Mouse (Mus musculus) liver, embryonic 12.5 days (tissue): ENCODE measurements at regions not wholly inside any gene's neighbourhood (a gene's known extent, or its start where the extent isn't known, plus 50 kb on each side); places are given as distances from the start of the nearest gene placed in this dataset.
"Not testable (repeated sequence)": the region's sequence is repeated elsewhere in the genome, so short reads cannot be mapped to it uniquely, and the experiment has no call there.

Experiments
- ATAC-seq: fragments of 200-750 bp; cut with Nextera tagmentation; 2 replicates; pipeline ENCODE4 v1.8.0; 2017; ENCODE audit warnings: moderate number of reproducible peaks, mild to moderate bottlenecking, moderate library complexity
- H3K27ac ChIP-seq: fragments of 300-500 bp; sonication (generic); 2 replicates; pipeline ENCODE4 v1.5.1; 2016; ENCODE audit warnings: mild to moderate bottlenecking
- H3K27me3 ChIP-seq: fragments of 300-500 bp; sonication (generic); replicated peaks from 2 replicates; pipeline ENCODE4 v1.6.1; 2016; ENCODE audit warnings: mild to moderate bottlenecking, moderate library complexity
- H3K36me3 ChIP-seq: fragments of 300-500 bp; sonication (generic); 2 replicates; pipeline ENCODE4 v1.6.1; 2016; ENCODE audit warnings: mild to moderate bottlenecking, moderate library complexity
- H3K4me1 ChIP-seq: fragments of 300-500 bp; sonication (generic); 2 replicates; pipeline ENCODE4 v1.6.1; 2016
- H3K4me2 ChIP-seq: fragments of 300-500 bp; sonication (generic); 2 replicates; pipeline ENCODE4 v1.6.1; 2016; ENCODE audit warnings: mild to moderate bottlenecking, moderate library complexity
- H3K4me3 ChIP-seq: fragments of 300-500 bp; sonication (generic); 2 replicates; pipeline ENCODE4 v1.5.1; 2016; ENCODE audit warnings: mild to moderate bottlenecking, moderate library complexity
- H3K9ac ChIP-seq: fragments of 300-500 bp; sonication (generic); 2 replicates; pipeline ENCODE4 v1.6.1; 2016; ENCODE audit warnings: mild to moderate bottlenecking, moderate library complexity
- H3K9me3 ChIP-seq: fragments of 300-500 bp; sonication (generic); replicated peaks from 2 replicates; pipeline ENCODE4 v1.6.1; 2016; ENCODE audit warnings: mild to moderate bottlenecking, moderate library complexity
- WGBS: fragments of 180-500 bp; shearing (Covaris S2); methylation state at CpG from one replicate; pipeline ENCODE4 v1.1.7; 2016; ENCODE audit not compliant: insufficient replicate concordance; 5-methylcytosine and 5-hydroxymethylcytosine counted together

- H3K9me3 ChIP-seq, H3K36me3 ChIP-seq, H3K9ac ChIP-seq, H3K27ac ChIP-seq, H3K27me3 ChIP-seq, H3K4me1 ChIP-seq, H3K4me2 ChIP-seq, ATAC-seq, H3K4me3 ChIP-seq: not testable (repeated sequence)
- 41% methylated on average over 1 of the region's 1 CpGs for WGBS
Measured at GRCm38 (mm10) chr3:39876046-39876445, 655.0 kb upstream of the Intu start.

- ATAC-seq: no peak
- Histone ChIP-seq H3K27me3 (no peaks in the 10 kb centered on the region), H3K36me3 (no peaks in the 10 kb centered on the region), H3K4me2 (no peak overlapping the region), H3K27ac (no peak overlapping the region), H3K9me3 (no peaks in the 10 kb centered on the region), H3K9ac (no peak overlapping the region), H3K4me1 (no peaks in the 10 kb centered on the region), H3K4me3 (no peak overlapping the region)
- 70% methylated on average over 4 of the region's 4 CpGs for WGBS
Measured at GRCm38 (mm10) chr3:39884370-39884769, 646.7 kb upstream of the Intu start.

- no peak overlapping the region for H3K4me3 ChIP-seq
- 63% methylated on average over 5 of the region's 5 CpGs for WGBS
- no peak for ATAC-seq
Measured at GRCm38 (mm10) chr3:39888376-39888775, 642.7 kb upstream of the Intu start.

DNA sequence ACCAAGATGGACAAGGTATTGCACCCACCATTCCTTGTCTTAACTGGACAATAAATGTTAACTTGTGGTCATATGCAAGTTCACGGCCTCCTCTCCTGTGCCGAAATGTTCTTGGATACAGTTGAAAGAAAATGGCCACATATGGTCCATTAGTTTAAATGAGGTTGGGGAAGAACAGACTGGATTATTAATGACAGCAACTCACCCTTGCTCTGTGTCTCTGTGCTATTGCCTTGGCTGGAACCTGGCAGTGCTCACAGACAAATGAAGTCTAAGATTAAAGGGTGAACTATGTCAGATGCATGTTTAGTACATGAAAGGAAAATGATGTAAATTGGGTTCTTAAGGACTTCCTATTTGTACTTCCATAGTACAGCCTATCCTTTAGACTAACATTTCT is 641.9 kb upstream of the Intu start:
- Histone ChIP-seq H3K4me1 (no peaks in the 10 kb centered on the region), H3K4me2 (no peak overlapping the region), H3K9me3 (no peaks in the 10 kb centered on the region), H3K27ac (no peak overlapping the region), H3K9ac (no peak overlapping the region), H3K36me3 (no peaks in the 10 kb centered on the region), H3K4me3 (no peak overlapping the region), H3K27me3 (no peaks in the 10 kb centered on the region)
- 84% methylated on average over 2 of the region's 2 CpGs for WGBS
- ATAC-seq: no peak

More at GRCm38 (mm10) chr3:39888376-39888775, 642.7 kb upstream of the Intu start:
- no peak overlapping the region for H3K27ac ChIP-seq
- no peaks in the 10 kb centered on the region for H3K9me3 ChIP-seq
- no peak overlapping the region for H3K4me2 ChIP-seq
- H3K27me3 ChIP-seq: no peaks in the 10 kb centered on the region
- no peak overlapping the region for H3K9ac ChIP-seq
- H3K4me1 ChIP-seq: no peaks in the 10 kb centered on the region
- no peaks in the 10 kb centered on the region for H3K36me3 ChIP-seq

- H3K27me3 ChIP-seq: no peaks in the 10 kb centered on the region
- H3K27ac ChIP-seq: no peak overlapping the region
- no peak for ATAC-seq
- H3K4me3 ChIP-seq: no peak overlapping the region
- no peak overlapping the region for H3K9ac ChIP-seq
- no peak overlapping the region for H3K4me2 ChIP-seq
- H3K9me3 ChIP-seq: no peaks in the 10 kb centered on the region
- WGBS: 28% methylated on average over 5 of the region's 5 CpGs
- H3K4me1 ChIP-seq: no peaks in the 10 kb centered on the region
- H3K36me3 ChIP-seq: no peaks in the 10 kb centered on the region
Measured at GRCm38 (mm10) chr3:39898961-39899360, 632.1 kb upstream of the Intu start.

DNA sequence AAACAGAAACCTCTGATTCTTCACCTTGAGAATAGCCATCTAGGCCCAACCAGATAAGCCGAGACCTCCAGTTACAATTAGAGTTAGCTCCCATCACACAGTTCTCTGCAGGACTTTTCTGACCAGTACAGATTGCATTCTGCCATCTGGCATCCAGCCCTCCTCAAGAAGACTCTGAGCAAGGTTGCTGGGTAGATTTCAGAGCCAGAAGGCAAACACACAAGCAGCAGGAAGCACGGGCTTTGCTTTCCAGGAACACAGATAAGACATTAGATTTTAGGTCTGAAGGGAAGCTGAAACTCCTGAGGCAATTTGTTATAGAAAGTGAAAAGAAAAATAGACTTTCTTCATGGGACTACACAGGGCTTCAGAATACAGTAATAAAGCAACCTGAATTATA is 630.9 kb upstream of the Intu start:
- Histone ChIP-seq H3K4me1 (no peaks in the 10 kb centered on the region), H3K9me3 (no peaks in the 10 kb centered on the region), H3K9ac (no peak overlapping the region), H3K27ac (no peak overlapping the region), H3K4me3 (no peak overlapping the region), H3K27me3 (no peaks in the 10 kb centered on the region), H3K4me2 (no peak overlapping the region), H3K36me3 (no peaks in the 10 kb centered on the region)
- no peak for ATAC-seq
- WGBS: 52% methylated on average over 2 of the region's 2 CpGs

- no peak overlapping the region for H3K4me3 ChIP-seq
- 64% methylated on average over 3 of the region's 3 CpGs for WGBS
- H3K36me3 ChIP-seq: no peaks in the 10 kb centered on the region
- H3K9me3 ChIP-seq: no peaks in the 10 kb centered on the region
- no peak for ATAC-seq
- H3K4me2 ChIP-seq: no peak overlapping the region
- H3K9ac ChIP-seq: no peak overlapping the region
- H3K27ac ChIP-seq: no peak overlapping the region
- H3K27me3 ChIP-seq: no peaks in the 10 kb centered on the region
- no peaks in the 10 kb centered on the region for H3K4me1 ChIP-seq
Measured at GRCm38 (mm10) chr3:39904377-39904776, 626.7 kb upstream of the Intu start.

DNA sequence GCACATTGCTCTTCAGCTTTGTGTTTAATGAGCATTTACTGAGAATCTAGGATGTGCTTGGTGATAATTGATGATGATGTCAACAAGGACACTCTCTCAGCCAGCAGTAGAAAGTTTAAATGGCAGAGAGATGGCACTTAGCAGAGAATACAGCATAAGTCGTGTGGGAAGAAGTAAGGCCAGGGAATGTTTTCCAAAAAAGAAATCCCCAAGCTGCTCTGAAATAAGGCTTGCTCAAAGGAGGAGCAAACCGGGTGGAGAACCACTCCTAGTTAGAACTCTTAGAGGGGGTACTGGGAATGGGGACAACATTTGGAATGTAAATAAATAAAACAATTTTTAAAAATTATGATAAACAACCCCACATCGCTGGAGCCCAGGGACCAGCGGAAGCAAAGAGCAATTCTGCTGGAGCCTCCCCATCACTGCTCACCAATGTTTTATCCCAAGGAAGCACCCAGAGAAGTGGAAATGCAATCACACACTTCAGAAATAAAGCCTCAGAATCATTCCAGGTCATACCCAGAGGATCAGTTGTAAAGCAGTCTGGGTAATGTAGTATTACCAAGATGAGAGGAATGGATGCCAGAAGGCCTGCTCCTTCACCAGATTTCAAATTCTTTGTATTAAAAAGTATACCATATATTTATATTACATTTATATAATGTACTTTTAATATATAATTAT is 622.3 kb upstream of the Intu start:
- no peak overlapping the region for H3K27ac ChIP-seq
- no peaks in the 10 kb centered on the region for H3K27me3 ChIP-seq
- no peak overlapping the region for H3K9ac ChIP-seq
- no peaks in the 10 kb centered on the region for H3K36me3 ChIP-seq
- WGBS: 70% methylated on average over 4 of the region's 4 CpGs
- H3K4me1 ChIP-seq: no peaks in the 10 kb centered on the region
- H3K4me2 ChIP-seq: no peak overlapping the region
- H3K9me3 ChIP-seq: no peaks in the 10 kb centered on the region
- ATAC-seq: no peak
- H3K4me3 ChIP-seq: no peak overlapping the region

DNA sequence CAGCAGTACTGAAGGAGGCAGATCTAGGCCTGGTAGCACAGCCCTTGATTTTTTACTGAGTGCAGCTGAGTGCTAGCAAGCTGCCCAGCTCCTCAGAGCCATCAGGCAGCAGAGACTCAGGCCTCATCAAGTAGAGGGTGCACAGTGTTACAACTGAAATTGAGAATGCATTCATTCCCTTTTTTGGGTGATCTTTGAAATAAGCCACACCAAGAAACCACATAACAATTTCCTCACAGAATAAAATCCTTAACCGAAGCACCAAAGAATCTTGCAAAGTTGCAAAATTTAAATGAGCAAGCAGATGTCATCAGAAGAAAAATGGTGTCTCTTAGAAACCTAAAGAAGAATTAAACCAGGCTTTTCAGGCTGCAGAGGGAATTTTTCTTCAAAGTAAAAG is 621.4 kb upstream of the Intu start:
- no peak overlapping the region for H3K4me2 ChIP-seq
- no peak overlapping the region for H3K27ac ChIP-seq
- WGBS: 57% methylated on average over 1 of the region's 1 CpGs
- H3K9me3 ChIP-seq: no peaks in the 10 kb centered on the region
- H3K27me3 ChIP-seq: no peaks in the 10 kb centered on the region
- H3K4me3 ChIP-seq: no peak overlapping the region
- no peak for ATAC-seq
- no peak overlapping the region for H3K9ac ChIP-seq
- no peaks in the 10 kb centered on the region for H3K4me1 ChIP-seq
- H3K36me3 ChIP-seq: no peaks in the 10 kb centered on the region

DNA sequence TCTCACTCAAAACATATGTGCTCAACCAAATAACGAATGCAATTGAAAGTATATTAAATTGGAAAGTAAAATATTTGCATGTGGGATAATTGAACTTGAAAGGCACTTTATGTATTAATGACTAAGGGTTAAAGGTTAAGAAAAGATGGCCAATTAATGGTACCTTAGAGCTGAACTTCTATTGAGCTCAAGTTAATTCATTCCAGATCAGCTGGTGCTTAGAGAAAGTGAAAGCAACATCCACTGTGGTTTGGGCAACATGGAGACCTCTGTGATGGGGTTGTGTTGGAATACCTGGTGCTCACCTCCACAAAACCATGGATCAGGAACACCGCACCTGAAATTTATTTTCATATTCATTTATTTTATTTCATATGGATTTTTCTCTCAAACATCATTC is 612.5 kb upstream of the Intu start:
- Histone ChIP-seq H3K4me1 (no peaks in the 10 kb centered on the region), H3K27me3 (no peaks in the 10 kb centered on the region), H3K36me3 (no peaks in the 10 kb centered on the region), H3K4me2 (no peak overlapping the region), H3K9ac (no peak overlapping the region), H3K4me3 (no peak overlapping the region), H3K27ac (no peak overlapping the region), H3K9me3 (no peaks in the 10 kb centered on the region)
- ATAC-seq: no peak
- 71% methylated on average over 2 of the region's 2 CpGs for WGBS

GRCm38 (mm10) chr3:39925436-39925835 is 605.6 kb upstream of the Intu start:
- Histone ChIP-seq H3K9me3 (no peaks in the 10 kb centered on the region), H3K27me3 (no peaks in the 10 kb centered on the region), H3K36me3 (no peaks in the 10 kb centered on the region), H3K9ac (no peak overlapping the region), H3K4me3 (no peak overlapping the region), H3K4me2 (no peak overlapping the region), H3K27ac (no peak overlapping the region), H3K4me1 (no peaks in the 10 kb centered on the region)
- ATAC-seq: no peak
- WGBS: 75% methylated on average over 3 of the region's 3 CpGs

- H3K36me3 ChIP-seq: no peaks in the 10 kb centered on the region
- H3K9ac ChIP-seq: no peak overlapping the region
- no peak overlapping the region for H3K4me2 ChIP-seq
- H3K27ac ChIP-seq: no peak overlapping the region
- H3K4me1 ChIP-seq: no peaks in the 10 kb centered on the region
- no peak for ATAC-seq
- H3K27me3 ChIP-seq: no peaks in the 10 kb centered on the region
- no peaks in the 10 kb centered on the region for H3K9me3 ChIP-seq
- H3K4me3 ChIP-seq: no peak overlapping the region
- 65% methylated on average over 2 of the region's 2 CpGs for WGBS
Measured at GRCm38 (mm10) chr3:39928421-39928820, 602.7 kb upstream of the Intu start.

- Histone ChIP-seq H3K4me3 (no peak overlapping the region), H3K27me3 (no peaks in the 10 kb centered on the region), H3K4me1 (no peaks in the 10 kb centered on the region), H3K4me2 (no peak overlapping the region), H3K27ac (no peak overlapping the region), H3K9me3 (no peaks in the 10 kb centered on the region), H3K36me3 (no peaks in the 10 kb centered on the region), H3K9ac (no peak overlapping the region)
- WGBS: 78% methylated on average over 3 of the region's 3 CpGs
- no peak for ATAC-seq
Measured at GRCm38 (mm10) chr3:39933372-39933771, 597.7 kb upstream of the Intu start.
